Mouse (Mus musculus): ENCODE measurements at regions not wholly inside any gene's neighbourhood (a gene's known extent, or its start where the extent isn't known, plus 50 kb on each side); places are given as distances from the start of the nearest gene placed in this dataset.
A peak's percentile ranks its signal among the peaks of the same experiment; 100 is the strongest.

GRCm38 (mm10) chr9:61673575-61674203 lies 240.7 kb downstream of the Rplp1 start:
- peak; percentile 70 for DNase-seq (ENCODE audit: low spot score)

DNA sequence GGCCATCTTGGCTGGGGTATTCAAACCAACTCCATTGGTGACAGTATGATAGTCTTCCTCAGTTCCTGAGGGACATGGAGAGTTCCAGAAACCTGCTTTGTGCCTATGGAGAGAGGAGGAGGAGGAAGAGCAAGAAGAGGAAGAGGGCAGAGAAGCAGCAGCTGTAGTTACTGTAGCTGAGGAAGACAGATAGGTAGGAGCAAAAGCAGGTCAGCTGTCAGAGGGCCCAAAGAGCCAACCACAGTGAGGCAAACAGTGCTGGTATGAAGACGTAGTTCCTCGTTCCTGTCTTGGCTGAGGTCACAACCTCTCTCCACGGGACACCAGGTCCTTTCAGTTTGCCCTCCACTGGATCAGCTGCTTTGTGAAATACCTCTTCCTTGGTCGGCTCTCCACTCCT lies 243.4 kb downstream of the Rplp1 start:
- no peak for DNase-seq (ENCODE audit: low spot score)

GRCm38 (mm10) chr9:61669729-61670520 lies 244.4 kb downstream of the Rplp1 start:
- DNase-seq (ENCODE audit: low spot score) = no peak

GRCm38 (mm10) chr9:61668723-61669122 lies 245.6 kb downstream of the Rplp1 start:
- DNase-seq (ENCODE audit: low spot score) = no peak

- DNase-seq (ENCODE audit: low spot score) = no peak
Measured at GRCm38 (mm10) chr9:61668157-61668697, 246.1 kb downstream of the Rplp1 start.

- DNase-seq (ENCODE audit: low spot score) = no peak
Measured at GRCm38 (mm10) chr9:61667453-61668074, 246.8 kb downstream of the Rplp1 start.

DNA sequence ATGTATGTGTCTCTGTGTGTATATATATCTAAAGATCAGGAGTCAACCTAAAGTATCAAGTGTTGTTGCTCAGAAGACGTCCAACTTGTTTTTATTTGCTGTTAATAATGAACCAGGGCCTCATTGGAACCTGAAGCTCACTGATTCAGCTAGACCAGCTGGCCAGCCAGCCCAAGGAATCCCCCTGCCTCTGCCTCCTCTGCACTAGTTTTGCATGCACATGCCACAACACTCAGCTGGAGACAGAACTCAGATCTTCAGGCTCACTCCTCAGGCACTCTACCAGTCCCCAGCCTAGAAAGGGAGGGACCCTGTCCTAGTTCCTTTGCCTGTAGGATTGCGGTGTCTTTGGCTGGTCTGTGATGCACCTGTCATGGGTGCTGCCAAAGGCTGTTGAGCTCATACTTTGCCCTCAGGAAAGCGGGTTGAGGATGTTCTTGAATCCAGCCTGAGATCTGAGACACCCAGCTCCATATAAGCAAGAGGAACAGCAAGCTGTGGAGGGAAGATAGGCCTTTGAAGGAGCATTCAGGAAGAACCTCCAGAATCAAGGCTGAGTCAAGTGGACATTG lies 247.5 kb downstream of the Rplp1 start:
- no peak for DNase-seq (ENCODE audit: low spot score)

- no peak for DNase-seq (ENCODE audit: low spot score)
Measured at GRCm38 (mm10) chr9:61666118-61666517, 248.2 kb downstream of the Rplp1 start.

DNA sequence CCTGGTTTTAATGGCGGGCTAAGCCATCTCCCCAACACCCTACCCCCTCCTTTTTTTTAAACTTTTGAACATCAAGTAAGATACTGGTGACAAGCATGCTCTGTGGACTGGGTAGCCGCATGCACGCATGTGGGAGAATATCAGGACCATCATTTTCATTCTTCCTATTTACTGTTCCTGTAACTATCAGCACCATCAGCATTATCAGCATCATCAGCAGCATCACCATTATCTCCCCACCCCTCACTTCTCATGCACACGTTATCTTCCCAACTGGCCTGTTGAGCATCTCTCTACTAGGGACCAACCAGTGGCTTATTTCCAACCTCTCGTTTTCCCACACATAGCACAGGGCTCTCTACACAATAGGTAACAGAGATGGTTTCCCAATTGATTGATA lies 249.1 kb downstream of the Rplp1 start:
- no peak for DNase-seq (ENCODE audit: low spot score)

DNA sequence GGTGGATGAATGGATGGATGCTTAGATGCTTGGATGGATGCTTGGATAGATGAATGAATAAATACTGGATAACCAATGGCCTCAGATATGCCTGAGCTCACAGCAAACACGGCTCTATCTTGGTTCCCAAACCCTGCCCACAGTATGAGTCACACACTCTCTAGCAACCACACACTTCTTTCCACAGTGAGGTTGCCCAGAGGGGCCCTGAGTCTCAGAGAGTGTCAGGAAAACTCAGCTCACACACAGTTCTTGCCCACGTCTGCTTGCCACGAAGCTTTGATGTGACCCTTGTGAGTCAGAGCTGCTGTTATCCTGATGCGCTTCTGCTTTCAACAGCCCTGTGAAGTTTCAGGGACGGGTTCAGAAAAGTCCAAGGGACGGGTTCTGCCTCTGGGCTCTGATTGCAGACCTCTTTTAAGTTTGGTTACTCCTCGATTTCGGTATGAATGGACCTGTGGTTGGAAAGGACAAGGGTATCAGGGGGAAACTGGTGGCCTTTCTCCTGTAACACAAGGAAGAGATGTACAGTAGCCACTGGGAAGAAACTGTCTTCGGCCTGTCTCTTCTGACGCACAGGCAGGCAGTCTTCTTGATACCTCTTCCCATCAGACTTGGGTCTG lies 250.2 kb downstream of the Rplp1 start:
- DNase-seq (ENCODE audit: low spot score) = no peak

DNA sequence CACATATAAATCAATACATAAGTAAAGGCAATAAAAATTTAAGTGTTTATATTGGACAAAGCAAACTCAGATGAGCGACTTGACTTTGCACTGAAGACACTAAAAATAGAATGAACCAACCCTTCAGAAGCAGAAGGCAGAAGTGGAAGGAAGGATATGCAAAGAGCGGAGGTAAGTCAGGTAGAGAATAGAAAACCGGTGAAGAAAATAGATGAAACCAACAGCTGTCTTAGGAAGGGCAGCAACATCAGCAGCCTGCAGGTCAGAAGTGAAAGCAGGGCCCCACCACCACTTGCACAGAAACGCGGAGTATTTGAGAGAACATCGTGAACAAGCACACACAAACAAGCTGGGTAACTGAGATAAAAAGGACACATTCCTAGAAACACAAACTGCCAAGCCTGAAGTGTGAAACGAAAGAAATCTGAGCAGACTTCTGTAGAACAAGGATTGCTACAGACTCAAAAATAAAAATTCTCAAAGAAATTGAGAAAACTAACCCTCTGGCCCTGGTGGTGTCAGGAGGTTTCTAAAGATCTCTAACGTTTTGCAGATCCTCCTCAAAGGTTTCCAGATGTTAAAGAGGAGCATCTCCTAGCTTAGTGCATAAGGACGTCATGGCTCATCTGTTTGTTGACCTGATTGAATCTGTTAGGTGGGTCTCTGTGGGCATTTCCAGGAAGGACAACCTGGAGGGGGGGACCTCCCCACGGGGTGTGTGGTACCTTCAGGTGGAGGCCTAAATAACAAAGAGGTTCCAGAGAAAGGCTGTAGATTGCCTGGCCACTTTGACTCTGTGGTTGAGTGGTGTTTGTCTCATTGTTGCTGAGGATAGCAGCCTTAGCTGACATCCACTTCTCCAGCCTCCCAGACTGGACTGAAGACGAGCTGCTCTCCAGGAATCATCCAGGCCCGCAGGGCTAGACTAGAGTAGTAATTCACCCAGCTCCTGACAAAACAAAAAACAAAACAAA lies 252.0 kb downstream of the Rplp1 start:
- DNase-seq (ENCODE audit: low spot score) = no peak

DNA sequence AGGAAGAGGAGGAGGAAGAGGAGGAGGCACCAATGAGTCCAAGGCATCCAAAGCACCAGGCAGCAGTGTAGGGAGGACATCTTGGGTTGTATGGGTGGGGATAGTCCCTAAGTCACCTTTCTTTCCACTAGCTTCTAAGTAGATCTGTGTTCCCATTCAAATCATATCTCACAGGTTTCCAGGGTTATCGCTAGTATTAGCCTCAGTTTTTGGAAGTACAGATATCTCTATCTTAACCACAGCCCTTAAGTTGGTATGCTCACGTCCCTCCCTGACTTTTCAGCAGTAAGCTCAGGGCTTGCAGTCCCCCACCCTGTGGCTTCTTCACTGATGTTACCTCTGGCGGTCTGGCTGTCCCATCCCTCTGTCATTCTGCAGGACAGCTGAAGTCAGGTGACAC lies 254.2 kb downstream of the Rplp1 start:
- no peak for DNase-seq (ENCODE audit: low spot score)

GRCm38 (mm10) chr9:61657996-61658395 lies 256.3 kb downstream of the Rplp1 start:
- DNase-seq (ENCODE audit: low spot score) = no peak

DNA sequence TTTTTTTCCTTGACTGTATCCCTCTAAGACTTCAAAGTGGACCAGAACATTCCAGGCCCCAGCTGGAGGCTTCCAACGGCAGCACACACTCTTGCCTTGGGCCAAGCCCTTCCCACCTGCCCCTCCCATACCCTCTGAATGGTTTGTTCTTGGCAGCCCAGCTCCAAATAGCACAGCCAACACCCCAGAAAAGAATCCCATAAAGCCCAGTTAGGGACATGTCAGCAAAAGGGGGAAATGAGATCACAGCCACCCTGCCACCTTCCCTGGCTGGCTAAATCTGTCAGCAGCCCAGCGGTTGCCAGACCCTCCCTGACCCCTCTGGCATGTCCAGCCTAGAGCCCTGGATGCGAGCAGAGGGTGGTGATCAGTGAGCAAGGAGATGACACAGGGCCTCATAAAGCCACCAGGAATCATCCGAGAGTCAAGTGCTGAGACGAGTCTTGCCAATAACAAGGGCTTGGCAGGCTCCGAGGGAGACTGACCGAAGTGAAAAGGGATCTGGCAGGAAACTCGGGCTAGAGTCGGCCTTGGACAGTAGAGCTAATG lies 258.8 kb downstream of the Rplp1 start:
- DNase-seq (ENCODE audit: low spot score) = no peak

GRCm38 (mm10) chr9:61645661-61646425 lies 268.5 kb downstream of the Rplp1 start:
- peak; percentile 21 for DNase-seq (ENCODE audit: low spot score)

- DNase-seq (ENCODE audit: low spot score) = no peak
Measured at GRCm38 (mm10) chr9:61640739-61641138, 268.6 kb downstream of the Tle3 start.

- no peak for DNase-seq (ENCODE audit: low spot score)
Measured at GRCm38 (mm10) chr9:61638908-61639307, 266.7 kb downstream of the Tle3 start.

DNA sequence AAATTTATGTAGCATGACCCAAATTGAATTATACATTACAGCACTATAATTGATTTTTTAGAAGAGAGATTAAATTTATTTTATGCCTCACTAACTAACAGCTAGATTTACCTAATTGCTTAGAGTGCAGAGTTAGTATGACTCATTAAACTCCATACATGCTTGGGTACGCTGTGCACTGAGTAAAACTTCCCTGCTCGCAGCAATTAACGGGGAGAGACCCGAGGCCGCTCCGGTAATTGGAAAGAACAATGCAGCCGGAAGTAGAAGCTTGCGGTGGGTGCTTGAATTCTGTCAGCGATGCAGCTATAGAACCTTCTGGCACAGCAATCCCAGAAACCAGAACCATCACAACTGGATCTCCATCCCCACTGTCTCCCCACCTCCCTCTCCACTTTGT lies 261.8 kb downstream of the Tle3 start:
- DNase-seq (ENCODE audit: low spot score) = no peak

GRCm38 (mm10) chr9:61632602-61633001 lies 260.4 kb downstream of the Tle3 start:
- no peak for DNase-seq (ENCODE audit: low spot score)

GRCm38 (mm10) chr9:61631097-61631496 lies 258.9 kb downstream of the Tle3 start:
- no peak for DNase-seq (ENCODE audit: low spot score)
